ENCODE assay signal across 24 mouse cellular contexts in genomic region chr1:162648416-162648815, GRCm38 (mm10). TPM values are rescaled to one million over a fixed set of nuclear protein-coding genes. Genes with fewer than 3 reads are reported as not detected.
"Had no signal": no experiment of that assay in that cellular context is flagged by ENCODE, and none has a peak within 500 bp of the region (broad histone marks: within the 10 kb centered on the region; RNA-seq: fewer than 3 reads in every experiment).

No protein-coding gene starts in this region.

- DNase-seq: retina, postnatal 1 day; right cerebral cortex, adult 18-20 months; right cerebral cortex, postnatal 14 days; right cerebral cortex, postnatal 25 days; right cerebral cortex, postnatal 4 days; spleen, adult 18-20 months; thymus, adult 18-20 months; thymus, adult 2 months; thymus, postnatal 14 days; thymus, postnatal 25 days; thymus, postnatal 36 days; thymus, postnatal 4 days had no signal

- H3K9me3 ChIP-seq: neural tube, embryonic 13.5 days; neural tube, embryonic 15.5 days; stomach, embryonic 15.5 days had no signal

- H3K4me3 ChIP-seq: neural tube, embryonic 13.5 days; neural tube, embryonic 15.5 days; stomach, embryonic 15.5 days had no signal

- H3K4me2 ChIP-seq: neural tube, embryonic 13.5 days; neural tube, embryonic 15.5 days; stomach, embryonic 15.5 days had no signal

- H3K27ac ChIP-seq: neural tube, embryonic 13.5 days; neural tube, embryonic 15.5 days; stomach, embryonic 15.5 days; stomach, postnatal 0 days had no signal

- H3K9ac ChIP-seq: neural tube, embryonic 13.5 days; neural tube, embryonic 15.5 days; stomach, embryonic 15.5 days had no signal

- H3K36me3 ChIP-seq: neural tube, embryonic 13.5 days; neural tube, embryonic 15.5 days; stomach, embryonic 15.5 days had no signal

- H3K4me1 ChIP-seq: neural tube, embryonic 13.5 days; neural tube, embryonic 15.5 days; stomach, embryonic 15.5 days had no signal

- H3K27me3 ChIP-seq: neural tube, embryonic 13.5 days; neural tube, embryonic 15.5 days; stomach, embryonic 15.5 days had no signal

RNA-seq across cellular contexts. Expression of gene Myoc, which starts 9.5 kb away (rescaled TPM):
- total RNA-seq: neutrophil, adult 5-6 weeks had no signal
- polyA plus RNA-seq: neural tube, embryonic 13.5 days; neural tube, embryonic 14.5 days; spleen, adult 2 months; stomach, embryonic 14.5 days; stomach, embryonic 16.5 days; stomach, postnatal 0 days had no signal

RNA-seq across cellular contexts. Expression of gene Myocos, which starts 9.6 kb away (rescaled TPM):
- total RNA-seq: neutrophil, adult 5-6 weeks had no signal
- polyA plus RNA-seq: neural tube, embryonic 13.5 days; neural tube, embryonic 14.5 days; neural tube, embryonic 15.5 days; small intestine, adult 2 months; spleen, adult 2 months; stomach, embryonic 14.5 days; stomach, embryonic 15.5 days; stomach, embryonic 16.5 days; stomach, postnatal 0 days; thymus, postnatal 0 days; urinary bladder, adult 2 months had no signal
